Mouse (Mus musculus) hindbrain, postnatal 0 days (tissue): Measurements from ENCODE around the gene Dars. TPM values are rescaled to one million over a fixed set of nuclear protein-coding genes. Genes with fewer than 3 reads are reported as not detected.

Experiments used
- ATAC-seq: fragments of 200-750 bp; cut with Nextera tagmentation; 2 replicates; pipeline ENCODE4 v1.8.0; 2017; ENCODE audit warnings: mild to moderate bottlenecking, moderate TSS enrichment, moderate library complexity
- DNase-seq: peaks from one replicate; pipeline ENCODE4 v3.0.0-alpha.2; 2015; ENCODE audit warnings: low spot score
- H3K27ac ChIP-seq: fragments of 300-500 bp; sonication (generic); 2 replicates; pipeline ENCODE4 v1.5.1; 2014; ENCODE audit warnings: mild to moderate bottlenecking
- H3K27me3 ChIP-seq: fragments of 300-500 bp; sonication (generic); 2 replicates; pipeline ENCODE4 v1.6.1; 2014; ENCODE audit warnings: low read length, mixed read lengths; ENCODE audit not compliant: insufficient read depth
- H3K36me3 ChIP-seq: fragments of 300-500 bp; sonication (generic); 2 replicates; pipeline ENCODE4 v1.6.1; 2014; ENCODE audit warnings: low read length, mixed read lengths; ENCODE audit not compliant: insufficient read depth
- H3K4me1 ChIP-seq: fragments of 300-500 bp; sonication (generic); 2 replicates; pipeline ENCODE4 v1.6.1; 2014; ENCODE audit warnings: antibody characterized with exemption, low read length, mixed read lengths; ENCODE audit not compliant: insufficient read depth
- H3K4me2 ChIP-seq: fragments of 300-500 bp; sonication (generic); 2 replicates; pipeline ENCODE4 v1.6.1; 2014; ENCODE audit warnings: low read depth, mild to moderate bottlenecking, low read length, moderate library complexity, mixed read lengths
- H3K4me3 ChIP-seq: fragments of 300-500 bp; sonication (generic); 2 replicates; pipeline ENCODE4 v1.5.1; 2014; ENCODE audit warnings: low read length
- H3K9ac ChIP-seq: fragments of 300-500 bp; sonication (generic); replicated peaks from 2 replicates; pipeline ENCODE4 v1.6.1; 2014; ENCODE audit warnings: mild to moderate bottlenecking, low read length, moderate library complexity, mixed read lengths
- H3K9me3 ChIP-seq: fragments of 300-500 bp; sonication (generic); 2 replicates; pipeline ENCODE4 v1.6.1; 2016; ENCODE audit warnings: low read length, mixed read lengths
- CTCF ChIP-seq: IDR thresholded peaks from 2 replicates; pipeline ENCODE4 v1.5.1; 2016; ENCODE audit warnings: antibody characterized with exemption, control low read depth, low read depth
- WGBS: fragments of 180-500 bp; shearing (Covaris S2); extraction: QIAGEN DNeasy Blood & Tissue Kit; methylation state at CpG from one replicate; pipeline ENCODE4 v1.1.7; 2014; 5-methylcytosine and 5-hydroxymethylcytosine counted together
- polyA plus RNA-seq: library from polyadenylated mRNA; unstranded; fragments of >200 nt; fragmentation: Nextera tagmentation; extraction: Ambion mirVana; gene quantifications from 2 replicates; pipeline ENCODE4 v1.2.1, GENCODE M21; 2015
- total RNA-seq: library from RNA; depleted of rRNA; stranded (reverse); fragments of >200 nt; gene quantifications from 2 replicates; pipeline ENCODE4 v1.2.3, GENCODE M21; 2014

The Dars gene
- total and polyA plus RNA-seq, 2 experiments from 2014 or later = 53.8 to 130 TPM

GRCm38 (mm10) chr1:128399941-128400915 is 16.9 kb downstream of the Dars start:
- 29% methylated on average over 5 of the region's 5 CpGs for WGBS
- TF ChIP-seq CTCF = no peak
- H3K27ac ChIP-seq = no peak overlapping the region

GRCm38 (mm10) chr1:128398738-128399445 is 18.3 kb downstream of the Dars start:
- TF ChIP-seq CTCF = no peak
- Histone ChIP-seq H3K4me2 (no peak overlapping the region), H3K9ac (no peak overlapping the region), H3K36me3 (no peaks in the 10 kb centered on the region), H3K4me3 (no peak overlapping the region), H3K9me3 (no peaks in the 10 kb centered on the region), H3K4me1 (no peaks in the 10 kb centered on the region), H3K27me3 (no peaks in the 10 kb centered on the region), H3K27ac (no peak overlapping the region)
- 82% methylated on average over 5 of the region's 5 CpGs for WGBS
- DNase-seq = no peak
- no peak for ATAC-seq

More at GRCm38 (mm10) chr1:128399941-128400915, 16.9 kb downstream of the Dars start:
- no peak overlapping the region for H3K4me2 ChIP-seq
- H3K4me3 ChIP-seq = no peak overlapping the region
- no peaks in the 10 kb centered on the region for H3K36me3 ChIP-seq
- no peaks in the 10 kb centered on the region for H3K4me1 ChIP-seq
- H3K27me3 ChIP-seq = no peaks in the 10 kb centered on the region
- no peaks in the 10 kb centered on the region for H3K9me3 ChIP-seq
- no peak overlapping the region for H3K9ac ChIP-seq
- ATAC-seq = no peak
- peak; percentile 10 for DNase-seq

DNA sequence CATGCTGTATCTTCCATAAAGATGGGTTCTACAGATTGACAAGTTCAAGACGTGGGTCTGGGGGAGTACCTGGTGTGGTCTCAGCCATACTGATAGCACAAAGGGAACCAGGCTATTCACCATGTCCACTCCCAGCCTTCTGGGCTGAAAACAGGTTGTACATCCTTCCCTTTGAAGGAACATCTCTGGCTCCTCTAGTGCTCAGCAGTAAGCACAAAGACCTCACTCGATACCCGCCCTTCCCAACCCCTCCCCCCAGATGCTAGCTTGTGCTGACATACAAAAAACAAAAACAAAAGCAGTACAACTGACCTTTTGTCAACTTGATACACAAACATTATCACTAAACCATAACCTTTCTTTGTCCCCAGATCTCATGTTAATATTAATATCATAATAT is 22.5 kb downstream of the Dars start:
- DNase-seq = no peak
- no peaks in the 10 kb centered on the region for H3K36me3 ChIP-seq
- no peaks in the 10 kb centered on the region for H3K9me3 ChIP-seq
- no peak overlapping the region for H3K4me3 ChIP-seq
- no peaks in the 10 kb centered on the region for H3K27me3 ChIP-seq
- TF ChIP-seq CTCF = no peak
- ATAC-seq = no peak
- no peak overlapping the region for H3K4me2 ChIP-seq
- no peak overlapping the region for H3K27ac ChIP-seq
- no peak overlapping the region for H3K9ac ChIP-seq
- H3K4me1 ChIP-seq = no peaks in the 10 kb centered on the region
- 85% methylated on average over 3 of the region's 3 CpGs for WGBS

DNA sequence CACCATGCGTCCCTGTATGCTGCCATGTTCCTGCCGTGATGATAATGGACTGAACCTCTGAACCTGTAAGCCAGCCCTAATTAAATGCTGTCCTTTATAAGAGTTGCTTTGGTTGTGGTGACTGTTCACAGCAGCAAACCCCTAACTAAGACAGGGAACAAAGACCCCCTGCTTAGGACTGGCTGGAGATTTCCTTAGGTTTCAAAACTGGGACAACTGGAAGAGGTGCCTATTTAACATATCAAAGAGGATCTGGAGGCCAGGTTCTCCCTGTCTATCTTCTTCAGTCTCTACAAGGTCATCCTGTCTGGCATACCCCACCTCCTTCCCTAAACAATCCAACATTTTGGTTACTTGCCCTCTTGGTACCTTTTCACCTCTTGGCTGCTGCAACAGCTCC is 24.8 kb downstream of the Dars start:
- TF ChIP-seq CTCF = no peak
- no peak for DNase-seq
- no peaks in the 10 kb centered on the region for H3K4me1 ChIP-seq
- peaks cover 4% of the 10 kb centered on the region; the same call in 1 of the 2 replicates for H3K36me3 ChIP-seq
- H3K9me3 ChIP-seq = no peaks in the 10 kb centered on the region
- no peaks in the 10 kb centered on the region for H3K27me3 ChIP-seq
- no peak for ATAC-seq
- H3K9ac ChIP-seq = no peak overlapping the region
- H3K27ac ChIP-seq = no peak overlapping the region
- WGBS = 57% methylated on average over 2 of the region's 2 CpGs
- H3K4me3 ChIP-seq = no peak overlapping the region
- H3K4me2 ChIP-seq = no peak overlapping the region

GRCm38 (mm10) chr1:128386487-128386886 is 30.7 kb downstream of the Dars start:
- H3K4me1 ChIP-seq = no peaks in the 10 kb centered on the region
- no peak overlapping the region for H3K27ac ChIP-seq
- no peak for TF ChIP-seq CTCF
- DNase-seq (no peak), ATAC-seq (no peak)
- no peak overlapping the region for H3K4me2 ChIP-seq
- H3K27me3 ChIP-seq = no peaks in the 10 kb centered on the region
- H3K4me3 ChIP-seq = no peak overlapping the region
- 97% methylated on average over 7 of the region's 7 CpGs for WGBS
- no peaks in the 10 kb centered on the region for H3K9me3 ChIP-seq
- H3K36me3 ChIP-seq = peaks cover 13% of the 10 kb centered on the region; the same call in 1 of the 2 replicates
- H3K9ac ChIP-seq = no peak overlapping the region

- 59% methylated on average over 4 of the region's 4 CpGs for WGBS
These were observed 40.3 kb downstream of the Dars start for GRCm38 (mm10) chr1:128376841-128377240.

More at GRCm38 (mm10) chr1:128376841-128377240, 40.3 kb downstream of the Dars start:
- ATAC-seq (no peak), DNase-seq (no peak)
- H3K9me3 ChIP-seq = no peaks in the 10 kb centered on the region
- H3K27me3 ChIP-seq = no peaks in the 10 kb centered on the region
- H3K9ac ChIP-seq = no peak overlapping the region
- no peaks in the 10 kb centered on the region for H3K4me1 ChIP-seq
- peaks cover 8% of the 10 kb centered on the region for H3K36me3 ChIP-seq
- no peak for TF ChIP-seq CTCF
- no peak overlapping the region for H3K4me3 ChIP-seq
- H3K27ac ChIP-seq = no peak overlapping the region
- no peak overlapping the region for H3K4me2 ChIP-seq
